Mouse (Mus musculus) limb, embryonic 10.5 days (tissue): ENCODE results near the gene Tbx2. TPM values are rescaled to one million over a fixed set of nuclear protein-coding genes. Genes with fewer than 3 reads are reported as not detected.

Experiments
- DNase-seq: peaks from one replicate; pipeline ENCODE4 v3.0.0-alpha.2; 2017; ENCODE audit warnings: low spot score
- H3K27ac ChIP-seq: fragments of 300-500 bp; sonication (generic); 2 replicates; pipeline ENCODE4 v1.5.1; 2016; ENCODE audit warnings: mild to moderate bottlenecking
- H3K27me3 ChIP-seq: fragments of 300-500 bp; sonication (generic); 2 replicates; pipeline ENCODE4 v1.6.1; 2016; ENCODE audit warnings: low read depth, mild to moderate bottlenecking; ENCODE audit not compliant: poor library complexity, severe bottlenecking
- H3K36me3 ChIP-seq: fragments of 300-500 bp; sonication (generic); 2 replicates; pipeline ENCODE4 v1.6.1; 2016; ENCODE audit warnings: mild to moderate bottlenecking, moderate library complexity
- H3K4me1 ChIP-seq: fragments of 300-500 bp; sonication (generic); 2 replicates; pipeline ENCODE4 v1.6.1; 2016
- H3K4me3 ChIP-seq: fragments of 300-500 bp; sonication (generic); 2 replicates; pipeline ENCODE4 v1.5.1; 2016; ENCODE audit warnings: mild to moderate bottlenecking, moderate library complexity
- H3K9me3 ChIP-seq: fragments of 300-500 bp; sonication (generic); replicated peaks from 2 replicates; pipeline ENCODE4 v1.6.1; 2016; ENCODE audit warnings: mild to moderate bottlenecking
- WGBS: fragments of 180-500 bp; shearing (Covaris S2); methylation state at CpG from one replicate; pipeline ENCODE4 v1.1.7; 2016; 5-methylcytosine and 5-hydroxymethylcytosine counted together
- polyA plus RNA-seq: library from polyadenylated mRNA; unstranded; fragments of >200 nt; fragmentation: Nextera tagmentation; extraction: Ambion mirVana; gene quantifications from 2 replicates; pipeline ENCODE4 v1.2.1, GENCODE M21; 2016

Tbx2 gene
- polyA plus RNA-seq, 1 experiment from 2014 or later: 5.3 TPM

DNA sequence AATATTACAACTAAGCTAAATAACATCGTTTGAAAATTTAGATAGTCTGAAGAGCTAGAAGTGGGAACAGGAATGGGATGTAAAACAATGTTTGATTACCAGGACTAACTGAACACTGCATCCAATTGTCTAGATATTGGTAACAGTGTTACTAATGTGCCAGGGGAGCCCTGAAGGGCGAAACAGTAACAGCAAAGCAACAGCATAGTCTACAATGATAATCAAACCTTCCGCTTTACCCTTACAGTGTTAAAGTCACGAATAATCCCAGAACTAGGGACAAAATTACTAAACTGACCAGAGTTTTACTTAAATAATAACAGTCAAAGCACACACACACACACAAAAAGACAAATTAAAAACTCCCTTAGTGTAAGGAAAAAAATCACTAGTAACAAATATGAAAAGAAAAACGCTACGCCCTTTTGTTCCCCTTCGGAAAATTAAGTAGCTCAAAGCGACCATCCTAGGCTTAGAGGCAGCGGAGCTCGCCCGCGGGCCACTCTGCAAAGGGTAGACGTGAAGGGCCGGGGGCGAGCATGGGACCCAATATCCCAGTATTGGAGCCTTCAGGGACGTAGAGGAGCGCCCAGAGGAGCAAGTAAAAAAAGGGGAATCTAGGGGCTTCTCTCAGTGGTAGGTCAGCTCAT, 55.6 kb downstream of the Tbx2 start:
- H3K27ac ChIP-seq: peak overlapping the region; percentile 97
- H3K27me3 ChIP-seq: peaks cover 89% of the 10 kb centered on the region
- H3K9me3 ChIP-seq: no peaks in the 10 kb centered on the region
- peaks cover 18% of the 10 kb centered on the region; the same call in 1 of the 2 replicates for H3K36me3 ChIP-seq
- peaks cover 76% of the 10 kb centered on the region for H3K4me1 ChIP-seq
- 2% methylated on average over 17 of the region's 17 CpGs for WGBS
- no peak for DNase-seq
- peak overlapping the region; percentile 63 for H3K4me3 ChIP-seq

DNA sequence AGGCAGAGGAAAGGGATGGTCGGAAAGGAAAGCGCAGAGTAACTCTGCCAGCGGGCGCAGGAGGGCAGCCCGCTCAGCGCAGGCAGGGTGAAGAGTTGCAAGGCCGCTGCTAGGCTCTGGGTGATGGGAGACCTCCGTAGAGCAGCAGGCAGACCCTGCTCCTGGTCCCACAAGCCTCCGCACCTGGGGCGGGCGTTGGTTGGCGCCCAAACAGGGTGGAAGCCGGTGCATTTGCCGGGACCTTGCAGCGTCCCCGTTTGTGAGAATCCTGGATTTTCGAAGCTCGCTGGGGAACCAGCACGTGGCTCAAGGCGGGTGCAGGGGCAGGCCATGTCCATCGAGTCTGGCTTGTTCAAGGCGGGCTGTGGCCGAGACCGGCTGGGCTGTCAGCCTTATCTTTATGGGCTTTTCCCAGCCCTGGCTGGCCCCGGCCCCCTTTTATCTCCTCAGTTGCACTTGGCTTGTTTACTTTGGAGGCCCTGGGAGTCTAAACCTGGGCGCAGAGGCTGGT, 56.2 kb downstream of the Tbx2 start:
- peak overlapping the region; percentile 63 for H3K4me3 ChIP-seq
- H3K27me3 ChIP-seq: peaks cover 92% of the 10 kb centered on the region
- peaks cover 18% of the 10 kb centered on the region; the same call in 1 of the 2 replicates for H3K36me3 ChIP-seq
- 2% methylated on average over 26 of the region's 26 CpGs for WGBS
- peak; percentile 75 for DNase-seq
- H3K4me1 ChIP-seq: peaks cover 80% of the 10 kb centered on the region
- H3K9me3 ChIP-seq: no peaks in the 10 kb centered on the region
- H3K27ac ChIP-seq: peak overlapping the region; percentile 97

DNA sequence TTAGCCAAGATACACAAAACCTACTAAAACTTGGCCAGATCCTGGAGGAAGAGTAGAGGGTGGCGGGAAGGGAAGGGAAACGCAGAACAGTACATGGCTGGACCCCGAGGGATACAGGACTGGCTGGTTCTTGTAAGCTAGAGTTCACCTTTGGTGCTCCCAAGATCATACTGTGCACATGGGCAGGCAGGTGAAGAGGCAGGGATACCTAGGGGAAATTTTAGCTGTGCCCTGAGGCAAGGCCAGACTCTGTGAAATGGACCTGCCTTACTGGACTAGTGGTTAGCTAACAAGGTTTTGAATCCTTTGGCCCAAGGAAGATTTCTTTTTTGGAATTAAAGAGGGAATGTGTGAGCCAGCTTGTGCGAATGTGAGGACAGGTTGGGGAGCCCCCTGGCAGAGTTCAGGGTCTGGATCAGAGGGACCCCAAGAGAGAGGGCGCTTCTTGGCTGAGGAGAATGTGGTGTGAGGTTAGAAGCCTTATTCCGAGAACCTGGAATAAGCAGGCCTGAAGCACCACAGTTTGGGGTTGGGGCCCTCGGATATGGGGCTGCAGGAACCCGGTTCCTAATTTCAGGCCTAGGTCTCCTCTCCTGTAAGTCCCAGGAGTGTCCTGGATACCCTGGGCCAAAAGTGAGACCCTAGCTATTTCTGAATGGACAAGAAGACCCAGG, 56.8 kb downstream of the Tbx2 start:
- 20% methylated on average over 8 of the region's 8 CpGs for WGBS
- peaks cover 18% of the 10 kb centered on the region; the same call in 1 of the 2 replicates for H3K36me3 ChIP-seq
- no peak for DNase-seq
- peak overlapping the region; percentile 97 for H3K27ac ChIP-seq
- H3K4me3 ChIP-seq: peak overlapping the region; percentile 63
- H3K4me1 ChIP-seq: peaks cover 85% of the 10 kb centered on the region
- H3K27me3 ChIP-seq: peaks cover 97% of the 10 kb centered on the region
- no peaks in the 10 kb centered on the region for H3K9me3 ChIP-seq

DNA sequence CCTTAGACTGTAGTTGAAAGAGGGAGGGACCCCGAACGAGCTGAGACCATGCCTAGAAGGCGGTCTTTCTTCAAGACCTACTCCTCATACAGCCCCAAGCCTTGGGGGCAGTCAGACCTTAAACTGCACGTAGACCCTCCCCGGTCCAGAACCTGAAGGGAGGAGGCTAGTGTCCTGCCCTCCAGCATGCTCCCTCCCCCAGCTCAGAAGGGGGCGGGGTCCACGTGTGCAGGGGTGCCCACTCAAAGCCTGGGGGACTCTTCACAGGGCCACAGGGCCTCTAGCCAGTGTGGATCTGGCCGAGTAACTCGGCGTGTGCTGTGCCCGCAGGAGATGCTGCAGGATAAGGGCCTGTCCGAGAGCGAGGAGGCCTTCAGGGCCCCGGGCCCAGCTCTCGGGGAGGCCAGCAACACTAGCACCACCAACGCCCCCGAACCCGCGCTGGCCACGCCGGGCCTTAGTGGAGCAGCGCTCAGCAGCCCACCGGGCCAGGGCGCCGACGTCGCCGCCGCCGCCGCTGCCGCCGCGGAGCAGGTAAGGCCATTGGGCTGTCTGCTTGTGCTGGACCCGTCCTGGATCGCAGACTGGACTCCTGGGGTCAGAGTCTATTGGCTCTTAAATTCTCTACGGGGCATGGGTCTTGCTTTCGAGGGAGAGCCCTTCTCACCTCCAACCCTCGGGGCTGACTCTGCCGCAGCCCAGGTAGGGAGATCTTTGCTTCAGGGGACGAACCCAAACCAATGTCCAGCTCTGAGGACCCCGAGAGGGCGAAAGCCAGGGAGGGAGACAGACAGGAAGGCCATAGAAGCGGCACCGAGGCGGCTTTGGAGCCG, 57.6 kb downstream of the Tbx2 start:
- peaks cover 85% of the 10 kb centered on the region for H3K4me1 ChIP-seq
- H3K4me3 ChIP-seq: peak overlapping the region; percentile 63
- peaks cover 18% of the 10 kb centered on the region; the same call in 1 of the 2 replicates for H3K36me3 ChIP-seq
- 2% methylated on average over 47 of the region's 47 CpGs for WGBS
- peak; percentile 63 for DNase-seq
- H3K27ac ChIP-seq: peak overlapping the region; percentile 97
- H3K27me3 ChIP-seq: peaks cover 98% of the 10 kb centered on the region
- no peaks in the 10 kb centered on the region for H3K9me3 ChIP-seq

DNA sequence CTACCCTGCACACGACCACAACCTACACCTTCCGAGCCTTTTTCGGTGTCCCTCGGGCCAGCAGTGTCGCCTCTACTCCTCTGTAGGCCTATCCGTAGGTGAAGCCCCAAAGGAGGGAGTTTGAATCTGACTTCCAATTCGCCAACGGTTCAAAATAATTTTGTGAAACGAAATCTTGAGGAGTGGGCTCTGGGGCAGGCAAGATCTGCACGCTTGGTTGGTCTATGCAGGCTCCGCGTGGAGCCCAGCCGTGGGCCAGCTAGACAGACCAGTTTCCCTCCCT, 58.2 kb downstream of the Tbx2 start:
- DNase-seq: peak; percentile 66
- Histone ChIP-seq H3K27me3 (peaks cover 98% of the 10 kb centered on the region), H3K9me3 (no peaks in the 10 kb centered on the region), H3K27ac (peak overlapping the region; percentile 97), H3K36me3 (peaks cover 18% of the 10 kb centered on the region; the same call in 1 of the 2 replicates), H3K4me1 (peaks cover 86% of the 10 kb centered on the region), H3K4me3 (peak overlapping the region; percentile 63)
- WGBS: 1% methylated on average over 13 of the region's 13 CpGs

DNA sequence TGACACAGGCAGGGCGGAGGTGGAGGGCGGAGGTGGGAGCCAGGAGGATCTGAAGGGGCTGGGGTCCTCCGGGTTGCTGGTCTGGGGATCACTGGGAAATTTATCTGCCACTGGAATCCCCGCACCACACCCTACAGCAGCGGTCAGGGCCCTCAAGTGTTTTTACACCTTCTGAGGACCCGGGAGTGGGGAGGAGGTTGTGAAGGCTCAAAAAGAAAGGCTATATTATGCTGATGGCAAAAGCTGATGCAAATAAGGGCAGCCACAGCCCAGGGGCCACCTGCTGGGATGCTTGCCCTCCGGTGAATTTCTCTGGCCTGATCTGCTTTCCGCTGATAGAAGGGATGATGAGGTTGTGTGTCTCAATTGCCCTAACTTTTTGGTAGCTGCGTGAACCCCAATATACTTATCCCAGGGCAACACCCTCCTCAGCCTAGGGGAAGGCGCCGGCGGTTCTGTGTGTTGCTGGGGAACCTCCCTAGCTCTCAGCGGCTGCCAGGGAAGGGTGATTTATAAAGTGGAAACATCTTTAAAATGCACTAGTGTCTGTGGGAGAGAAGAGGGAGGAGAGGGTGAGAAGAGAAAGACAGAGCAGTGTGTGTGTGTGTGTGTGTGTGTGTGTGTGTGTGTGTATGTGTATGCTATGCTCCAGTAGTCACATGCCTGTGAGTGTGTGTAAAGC, 58.8 kb downstream of the Tbx2 start:
- Histone ChIP-seq H3K27me3 (peaks cover 98% of the 10 kb centered on the region), H3K9me3 (no peaks in the 10 kb centered on the region), H3K27ac (peak overlapping the region; percentile 97), H3K36me3 (peaks cover 24% of the 10 kb centered on the region; the same call in 1 of the 2 replicates), H3K4me1 (peaks cover 86% of the 10 kb centered on the region), H3K4me3 (peak overlapping the region; percentile 63)
- no peak for DNase-seq
- 2% methylated on average over 13 of the region's 13 CpGs for WGBS

Other genes with a start within 250 kb of the Tbx2 start
- not detected in 2 replicates for gene Gm11444, start 17.8 kb downstream of the Tbx2 start, polyA plus RNA-seq
- 23.5 and 49.0 TPM in 2 replicates for gene Tbx4, start 53.9 kb downstream of the Tbx2 start, polyA plus RNA-seq